Mouse (Mus musculus) lung, postnatal 0 days (tissue): ENCODE results near the gene Zfp335. TPM values are rescaled to one million over a fixed set of nuclear protein-coding genes. Genes with fewer than 3 reads are reported as not detected.
"Not testable (repeated sequence)": the region's sequence is repeated elsewhere in the genome, so short reads cannot be mapped to it uniquely, and the experiment has no call there.

Experiments
- ATAC-seq: fragments of 200-750 bp; cut with Nextera tagmentation; 2 replicates; pipeline ENCODE4 v1.8.0; 2017; ENCODE audit warnings: moderate library complexity
- DNase-seq: peaks from one replicate; pipeline ENCODE4 v3.0.0-alpha.2; 2016; ENCODE audit warnings: low spot score
- H3K27ac ChIP-seq: fragments of 300-500 bp; sonication (generic); 2 replicates; pipeline ENCODE4 v1.5.1; 2014; ENCODE audit warnings: antibody characterized with exemption, mild to moderate bottlenecking, low read length, mixed read lengths
- H3K27me3 ChIP-seq: fragments of 300-500 bp; sonication (generic); replicated peaks from 2 replicates; pipeline ENCODE4 v1.6.1; 2014; ENCODE audit warnings: low read length, mixed read lengths; ENCODE audit not compliant: insufficient read depth
- H3K36me3 ChIP-seq: fragments of 300-500 bp; sonication (generic); 2 replicates; pipeline ENCODE4 v1.6.1; 2014; ENCODE audit warnings: low read length, mixed read lengths; ENCODE audit not compliant: insufficient read depth
- H3K4me1 ChIP-seq: fragments of 300-500 bp; sonication (generic); 2 replicates; pipeline ENCODE4 v1.6.1; 2014; ENCODE audit warnings: antibody characterized with exemption, low read depth, low read length, mixed read lengths; ENCODE audit not compliant: insufficient read depth
- H3K4me2 ChIP-seq: fragments of 300-500 bp; sonication (generic); replicated peaks from 2 replicates; pipeline ENCODE4 v1.6.1; 2014; ENCODE audit warnings: low read depth, mild to moderate bottlenecking, low read length, moderate library complexity, mixed read lengths
- H3K4me3 ChIP-seq: fragments of 300-500 bp; sonication (generic); 2 replicates; pipeline ENCODE4 v1.5.1; 2014; ENCODE audit warnings: low read depth, low read length
- H3K9ac ChIP-seq: fragments of 300-500 bp; sonication (generic); replicated peaks from 2 replicates; pipeline ENCODE4 v1.6.1; 2014; ENCODE audit warnings: low read depth, mild to moderate bottlenecking
- H3K9me3 ChIP-seq: fragments of 300-500 bp; sonication (generic); 2 replicates; pipeline ENCODE4 v1.6.1; 2016; ENCODE audit warnings: low read length, mixed read lengths
- CTCF ChIP-seq: IDR thresholded peaks from 2 replicates; pipeline ENCODE4 v1.5.1; 2016; ENCODE audit warnings: antibody characterized with exemption, mild to moderate bottlenecking
- EP300 ChIP-seq: IDR thresholded peaks from 2 replicates; pipeline ENCODE4 v1.6.1; 2016; ENCODE audit warnings: antibody characterized with exemption, mild to moderate bottlenecking, control low read depth
- WGBS: fragments of 180-500 bp; shearing (Covaris S2); extraction: QIAGEN DNeasy Blood & Tissue Kit; methylation state at CpG from one replicate; pipeline ENCODE4 v1.1.7; 2014; 5-methylcytosine and 5-hydroxymethylcytosine counted together
- polyA plus RNA-seq: library from polyadenylated mRNA; unstranded; fragments of >200 nt; fragmentation: Nextera tagmentation; extraction: Ambion mirVana; gene quantifications from 2 replicates; pipeline ENCODE4 v1.2.1, GENCODE M21; 2015

Zfp335 gene
- polyA plus RNA-seq, 1 experiment from 2014 or later = 5.2 TPM

DNA sequence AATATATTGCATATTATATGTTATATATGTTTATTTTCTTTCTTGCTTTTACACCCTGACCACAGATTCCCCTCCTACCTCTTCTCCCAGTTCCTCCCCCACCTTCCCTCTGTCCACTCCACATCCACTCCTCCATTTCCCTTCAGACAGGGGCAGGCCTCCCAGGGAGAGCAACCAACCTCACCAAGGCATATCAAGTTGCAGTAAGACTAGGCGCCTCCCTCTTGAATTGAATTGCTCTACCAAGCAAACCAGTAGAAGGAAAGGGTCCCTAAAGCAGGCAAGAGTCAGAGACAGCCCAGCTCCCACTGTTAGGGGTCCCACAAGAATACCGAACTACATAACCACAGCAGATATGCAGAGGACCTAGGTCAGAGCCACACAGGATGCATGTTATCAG is 52.4 kb downstream of the Zfp335 start:
- no peak for DNase-seq
- H3K9me3 ChIP-seq = no peaks in the 10 kb centered on the region
- no peak overlapping the region for H3K27ac ChIP-seq
- TF ChIP-seq CTCF = no peak
- TF ChIP-seq EP300 = no peak
- H3K9ac ChIP-seq = no peak overlapping the region
- no peak overlapping the region for H3K4me3 ChIP-seq
- no peak overlapping the region for H3K4me2 ChIP-seq
- ATAC-seq = no peak
- H3K4me1 ChIP-seq = peaks cover 33% of the 10 kb centered on the region
- no peaks in the 10 kb centered on the region for H3K27me3 ChIP-seq
- WGBS = 49% methylated on average over 2 of the region's 2 CpGs
- H3K36me3 ChIP-seq = no peaks in the 10 kb centered on the region

DNA sequence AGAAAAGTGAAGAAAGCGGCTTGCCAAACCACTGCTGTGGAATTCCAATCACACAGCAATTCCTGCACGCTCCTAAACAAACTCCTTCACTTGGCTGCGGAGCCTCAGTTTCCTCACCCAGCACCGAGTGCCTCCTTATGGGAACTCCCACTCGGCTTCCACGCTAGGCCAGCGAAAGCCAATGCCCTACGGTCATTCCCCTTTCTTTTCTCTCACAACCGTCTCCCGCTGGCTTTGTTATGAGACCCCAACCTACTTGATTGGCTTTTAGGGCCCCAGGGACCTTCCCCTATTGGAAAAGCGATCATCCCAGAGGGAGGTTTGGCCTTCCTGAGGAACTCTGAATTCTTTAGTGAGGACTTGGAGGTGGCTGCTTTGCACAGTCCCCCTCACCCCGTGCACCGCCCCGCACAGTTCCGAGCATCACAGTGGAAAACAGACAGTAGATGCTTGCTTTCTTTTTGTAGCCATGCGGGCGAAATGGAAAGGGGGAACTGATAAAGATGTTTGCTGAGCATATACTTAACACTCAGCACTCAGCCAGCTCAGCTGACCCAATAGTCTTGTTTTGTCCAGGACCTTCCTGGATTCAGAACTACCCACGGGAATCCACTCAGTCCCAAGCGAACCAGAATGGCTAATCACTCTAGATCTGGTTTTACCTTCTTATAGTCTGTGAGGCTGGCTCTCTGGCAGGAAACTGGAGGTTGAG is 53.6 kb downstream of the Zfp335 start:
- Histone ChIP-seq H3K27ac (peak overlapping the region; percentile 35), H3K4me1 (peaks cover 33% of the 10 kb centered on the region), H3K4me2 (peak overlapping the region; percentile 85), H3K9me3 (no peaks in the 10 kb centered on the region), H3K27me3 (no peaks in the 10 kb centered on the region), H3K36me3 (no peaks in the 10 kb centered on the region), H3K9ac (no peak overlapping the region), H3K4me3 (peak overlapping the region; percentile 48)
- DNase-seq (no peak), ATAC-seq (no peak)
- 17% methylated on average over 19 of the region's 19 CpGs for WGBS
- TF ChIP-seq CTCF (no peak), EP300 (no peak)

- Histone ChIP-seq H3K9ac (peak within 1 kb of the TSS; percentile 24; the same call in 1 of the 2 replicates), H3K27me3 (no peaks in the 10 kb centered on the region), H3K4me1 (peaks cover 28% of the 10 kb centered on the region), H3K9me3 (no peaks in the 10 kb centered on the region), H3K36me3 (no peaks in the 10 kb centered on the region), H3K27ac (peak within 1 kb of the TSS; percentile 35), H3K4me2 (peak within 1 kb of the TSS; percentile 85), H3K4me3 (peak within 1 kb of the TSS; percentile 48)
- under 1% methylated on average over 44 of the region's 47 CpGs for WGBS
- ATAC-seq (peak; percentile 66), DNase-seq (peak; percentile 75)
- no peak for TF ChIP-seq EP300
- TF ChIP-seq CTCF = no peak
Observed at GRCm38 (mm10) chr2:164857101-164857821, 54.3 kb downstream of the Zfp335 start, which contains the start of gene Pltp. Gene Pltp (minus strand): TSS chr2:164857711.

GRCm38 (mm10) chr2:164856309-164857100 is 55.1 kb downstream of the Zfp335 start:
- H3K36me3 ChIP-seq = no peaks in the 10 kb centered on the region; the same call in 1 of the 2 replicates
- peak overlapping the region; percentile 85 for H3K4me2 ChIP-seq
- H3K27me3 ChIP-seq = no peaks in the 10 kb centered on the region
- 2% methylated on average over 36 of the region's 42 CpGs for WGBS
- no peak for DNase-seq
- H3K4me3 ChIP-seq = peak overlapping the region; percentile 48
- peak overlapping the region; percentile 35; the same call in 1 of the 2 replicates for H3K27ac ChIP-seq
- TF ChIP-seq CTCF (peak; percentile 25), EP300 (no peak)
- H3K9ac ChIP-seq = peak overlapping the region; percentile 24; the same call in 1 of the 2 replicates
- peaks cover 26% of the 10 kb centered on the region for H3K4me1 ChIP-seq
- no peaks in the 10 kb centered on the region for H3K9me3 ChIP-seq
- ATAC-seq = 0 out of 2 replicates have a peak, but pooled peaks have one; percentile 2

GRCm38 (mm10) chr2:164855572-164855971 is 56.0 kb downstream of the Zfp335 start:
- peaks cover 17% of the 10 kb centered on the region for H3K4me1 ChIP-seq
- TF ChIP-seq CTCF = 0 out of 2 replicates have a peak, but pooled peaks have one; percentile 5
- peak overlapping the region; percentile 85; the same call in 1 of the 2 replicates for H3K4me2 ChIP-seq
- not testable (repeated sequence) for DNase-seq, H3K4me3 ChIP-seq, H3K9ac ChIP-seq, H3K27ac ChIP-seq, ATAC-seq, H3K27me3 ChIP-seq, H3K36me3 ChIP-seq, H3K9me3 ChIP-seq
- WGBS = 74% methylated on average over 5 of the region's 5 CpGs
